Mouse (Mus musculus): ENCODE data around the gene Tanc2.

Gene Tanc2

DNA sequence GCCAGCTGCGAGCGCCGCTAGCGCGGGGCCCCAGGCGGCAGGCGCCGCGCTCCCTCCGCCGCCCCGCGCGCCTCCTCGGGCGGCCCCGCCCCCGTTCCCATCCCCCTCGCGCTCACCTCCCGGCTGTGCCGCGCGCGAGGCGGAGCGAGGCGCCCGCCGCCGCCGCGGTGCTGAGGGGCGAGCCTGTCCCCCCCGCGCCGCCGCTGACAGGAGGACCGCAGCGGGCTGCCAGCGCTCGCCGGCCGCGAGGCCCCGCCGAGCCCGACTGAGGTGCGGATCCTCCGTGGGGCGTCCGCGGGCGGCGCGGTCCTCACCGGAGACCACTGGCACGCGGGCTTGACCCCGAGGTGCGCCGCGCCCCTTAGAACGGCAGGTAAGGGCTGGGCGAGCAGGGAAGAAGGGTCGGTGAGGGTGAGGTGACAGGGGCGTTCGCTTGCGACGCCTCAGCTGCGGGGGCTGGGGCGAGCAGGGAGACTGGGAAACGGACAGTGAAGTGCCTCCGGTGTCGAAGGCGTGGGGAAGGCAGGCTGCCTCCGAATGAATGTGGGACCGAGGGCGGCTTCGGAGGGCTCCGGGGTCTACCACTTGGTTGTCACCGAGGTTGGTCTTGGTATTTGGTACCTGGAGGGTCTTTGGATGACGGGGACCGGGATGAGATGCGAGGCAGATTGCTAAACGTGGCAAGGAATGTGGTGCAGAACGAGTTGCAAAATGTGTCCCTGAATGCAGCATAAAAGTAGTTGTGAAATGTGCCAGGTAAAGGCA lies at the start of gene Tanc2:
Gene Tanc2, plus strand, starts transcription at position 110 of the 765 bp plus-strand sequence.
- DNase-seq (ENCODE audit: inconsistent age in 2 of 2, low spot score in 1 of 2), result peak; percentile 67 to 77

DNA sequence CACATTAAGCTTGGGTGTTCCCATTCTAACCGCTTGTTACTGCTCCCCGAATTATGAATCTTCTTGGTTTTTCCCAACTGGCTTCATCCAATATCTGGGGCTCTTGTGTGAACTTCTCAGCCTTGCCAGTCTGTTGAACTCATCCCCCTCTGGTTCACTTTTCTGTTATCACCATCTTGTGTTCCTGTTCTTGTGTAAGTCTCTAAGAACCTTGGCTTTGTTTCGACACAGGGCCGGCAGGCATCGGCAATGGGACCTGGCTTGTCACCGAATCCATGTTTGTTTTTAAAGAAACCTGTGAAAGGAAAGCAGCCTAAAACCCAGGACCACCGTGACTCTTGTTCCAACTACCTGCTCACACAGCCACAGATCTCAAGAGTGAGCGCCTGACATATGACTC lies 49.0 kb upstream of the Tanc2 start:
- DNase-seq (ENCODE audit: inconsistent age in 2 of 2, low spot score in 1 of 2), result no peak

DNA sequence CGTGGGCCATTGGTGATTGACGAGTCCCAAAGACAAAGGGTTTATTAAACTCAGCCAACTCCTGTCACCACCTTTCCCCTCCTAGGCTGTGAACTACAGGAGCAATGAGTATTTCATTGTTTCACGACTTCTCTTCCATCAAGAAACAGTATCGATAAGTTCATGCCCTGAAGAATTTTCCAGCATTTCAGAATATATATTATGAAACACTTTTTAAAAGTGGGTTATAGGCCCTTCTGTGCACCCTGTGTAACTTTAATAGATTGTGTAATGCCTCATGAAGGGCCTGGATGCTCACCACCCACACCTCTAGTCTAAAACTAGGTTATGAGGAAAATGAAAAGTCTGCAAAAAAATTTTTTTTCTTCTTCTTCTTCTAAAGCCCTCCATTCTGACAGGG lies 48.4 kb upstream of the Tanc2 start:
- no peak for DNase-seq (ENCODE audit: inconsistent age in 2 of 2, low spot score in 1 of 2)

DNA sequence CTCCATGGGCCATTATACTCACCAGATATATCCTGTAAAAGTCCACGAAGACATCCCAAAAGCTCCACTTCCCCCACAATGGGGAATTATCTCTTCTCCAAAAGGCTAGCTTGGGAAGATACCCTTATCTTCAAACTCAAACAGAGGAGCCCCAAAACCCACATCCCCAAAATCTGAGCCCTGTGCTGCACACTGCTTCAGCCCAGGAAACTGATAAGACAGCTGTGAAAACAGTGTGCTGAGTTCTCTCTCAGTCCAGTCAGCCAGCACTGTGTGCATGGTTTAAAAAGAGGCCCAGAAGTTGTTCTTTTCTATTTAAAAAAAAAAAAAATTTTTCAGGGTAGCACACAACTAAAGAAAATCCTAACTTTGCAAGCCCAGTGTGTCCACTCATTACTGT lies 47.7 kb upstream of the Tanc2 start:
- DNase-seq (ENCODE audit: inconsistent age in 2 of 2, low spot score in 1 of 2), result no peak

DNA sequence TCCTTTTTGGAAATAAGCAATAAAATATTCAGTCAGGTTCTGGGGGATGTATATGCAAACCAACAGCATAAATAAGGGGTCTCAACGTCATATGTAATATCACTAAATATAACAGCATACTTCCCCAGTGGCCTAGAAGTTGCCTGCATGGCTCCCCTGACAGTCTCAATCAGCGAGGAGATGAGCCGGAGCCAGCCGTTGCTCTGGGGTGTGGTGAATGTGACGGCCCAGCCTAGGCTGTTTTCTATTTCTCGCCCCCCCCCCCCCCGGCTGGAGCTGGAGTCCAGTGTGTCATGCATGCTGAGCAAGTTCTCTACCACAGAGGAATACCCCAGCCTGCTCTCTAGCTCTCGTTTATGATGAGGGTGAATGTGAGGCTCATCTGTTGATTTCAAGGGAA lies 44.0 kb upstream of the Tanc2 start:
- no peak for DNase-seq (ENCODE audit: inconsistent age in 2 of 2, low spot score in 1 of 2)

DNA sequence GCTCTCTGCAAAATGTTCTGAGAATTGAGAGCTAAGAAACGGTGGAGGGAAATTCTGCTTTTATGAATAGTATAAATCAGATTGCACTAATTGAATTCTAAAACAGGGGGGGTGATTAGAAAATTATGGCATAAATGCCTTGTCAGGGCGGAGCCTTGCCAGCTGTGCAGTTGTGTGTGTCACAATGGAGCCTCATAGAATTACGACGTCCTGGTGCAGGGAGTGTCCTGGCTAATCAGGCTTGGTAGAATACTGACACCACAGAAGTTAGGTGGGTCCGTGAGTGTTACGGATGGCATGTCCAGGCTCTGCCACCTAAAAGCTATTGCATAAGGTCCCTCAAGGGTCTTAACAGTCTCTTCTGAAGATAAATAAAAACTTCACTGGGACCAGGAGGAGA lies 43.4 kb upstream of the Tanc2 start:
- no peak for DNase-seq (ENCODE audit: inconsistent age in 2 of 2, low spot score in 1 of 2)

DNA sequence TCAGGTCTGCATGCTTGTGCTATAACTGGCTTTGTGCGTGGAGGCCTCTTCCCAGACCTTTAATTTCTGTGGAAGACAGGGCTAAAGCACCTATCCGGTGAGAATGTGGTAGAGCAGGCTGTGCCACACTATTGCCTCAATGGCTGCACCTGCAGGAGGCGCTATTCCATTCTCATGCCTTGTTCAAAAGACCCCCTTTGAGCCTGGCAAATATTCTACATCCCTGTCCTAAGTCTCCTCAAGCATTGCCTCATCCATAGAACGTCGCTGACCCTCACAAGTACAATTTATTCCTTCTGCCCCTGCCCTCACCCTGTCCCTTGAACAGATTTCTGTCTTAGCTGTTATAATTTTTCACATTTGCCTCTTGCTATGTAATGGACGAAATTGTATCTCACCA lies 41.4 kb upstream of the Tanc2 start:
- DNase-seq (ENCODE audit: inconsistent age in 2 of 2, low spot score in 1 of 2), result no peak

DNA sequence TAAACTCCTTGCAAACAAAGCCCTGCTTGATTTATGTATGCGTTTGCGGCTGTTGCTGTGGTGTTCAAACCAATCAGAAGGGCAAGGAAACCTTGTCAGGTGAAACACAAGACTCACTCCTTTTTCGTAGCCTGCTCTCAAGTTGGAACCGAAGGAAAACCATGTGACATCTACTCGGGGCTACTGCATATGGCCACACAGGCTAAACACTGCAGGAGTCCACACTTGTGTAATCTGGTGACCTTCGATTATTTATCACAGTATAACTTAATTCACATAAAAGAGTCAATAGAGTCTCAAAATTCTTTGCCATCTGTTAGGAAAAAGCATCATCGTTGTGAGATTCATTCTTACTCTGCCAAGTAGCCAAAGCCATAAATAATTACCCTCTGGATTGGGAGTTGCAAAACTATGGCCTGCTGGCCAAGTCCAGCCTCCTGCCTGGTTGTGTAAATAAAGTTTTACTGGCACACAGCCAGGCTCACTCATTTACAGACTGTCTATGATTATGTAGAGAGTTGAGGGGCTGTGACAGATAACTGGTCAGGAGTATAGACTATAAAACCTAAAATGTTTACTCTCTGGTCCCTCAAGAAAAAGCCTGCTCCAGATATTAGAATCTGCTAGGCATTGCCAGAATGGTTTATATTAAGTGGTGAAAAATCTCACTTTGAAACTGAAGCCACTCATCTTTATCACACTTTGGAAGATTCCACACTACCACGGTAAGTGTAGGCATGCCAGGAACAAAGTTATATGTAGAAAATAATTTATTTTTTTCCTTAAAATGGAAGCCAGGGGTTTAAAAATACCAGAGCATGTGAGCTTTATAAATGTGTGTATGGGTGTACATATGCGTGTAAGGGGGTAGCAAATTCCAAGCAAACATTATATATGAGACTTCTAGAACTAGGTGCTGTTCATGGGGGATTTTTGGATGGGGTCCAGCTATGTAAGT lies 40.3 kb upstream of the Tanc2 start:
- DNase-seq (ENCODE audit: inconsistent age in 2 of 2, low spot score in 1 of 2), result peak; percentile 11 to 87

DNA sequence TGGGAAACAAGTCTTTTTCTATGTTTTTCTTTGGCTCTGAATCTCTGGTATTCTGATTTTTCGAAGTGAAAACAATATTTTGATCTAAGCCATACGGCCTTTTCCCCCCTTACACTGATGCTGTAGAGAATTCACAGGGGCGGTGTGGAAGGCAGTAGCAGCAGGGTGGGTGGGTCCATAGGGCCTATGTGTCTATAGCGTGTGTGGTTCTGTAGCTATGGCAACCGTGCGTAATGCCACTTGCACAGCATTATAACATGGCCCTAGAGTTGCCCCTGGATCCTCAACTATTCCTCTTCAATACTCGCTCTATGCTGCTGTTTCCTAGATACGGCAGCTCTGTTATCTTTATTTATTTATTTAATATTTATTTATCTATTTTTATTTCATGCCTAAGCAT lies 32.5 kb upstream of the Tanc2 start:
- no peak for DNase-seq (ENCODE audit: inconsistent age in 2 of 2, low spot score in 1 of 2)

DNA sequence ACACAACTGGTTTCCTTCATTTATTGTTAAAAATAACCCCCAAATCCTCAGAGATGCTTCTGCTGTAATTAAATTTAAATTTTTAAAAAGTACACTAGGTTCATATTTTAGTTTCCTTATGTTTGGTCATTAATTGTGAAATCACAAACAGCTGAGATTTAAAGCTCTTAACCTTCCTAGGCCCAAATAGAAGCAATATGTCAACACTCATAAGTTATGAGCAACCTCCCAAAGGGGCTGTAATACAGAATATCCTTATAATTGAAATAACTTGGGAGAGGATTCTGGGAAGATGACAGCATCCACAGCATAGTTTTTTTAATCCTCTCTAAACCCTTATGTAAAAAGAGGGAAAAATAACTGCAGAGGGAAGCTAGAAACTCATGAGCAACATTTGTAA lies 31.7 kb upstream of the Tanc2 start:
- DNase-seq (ENCODE audit: inconsistent age in 2 of 2, low spot score in 1 of 2), result no peak

DNA sequence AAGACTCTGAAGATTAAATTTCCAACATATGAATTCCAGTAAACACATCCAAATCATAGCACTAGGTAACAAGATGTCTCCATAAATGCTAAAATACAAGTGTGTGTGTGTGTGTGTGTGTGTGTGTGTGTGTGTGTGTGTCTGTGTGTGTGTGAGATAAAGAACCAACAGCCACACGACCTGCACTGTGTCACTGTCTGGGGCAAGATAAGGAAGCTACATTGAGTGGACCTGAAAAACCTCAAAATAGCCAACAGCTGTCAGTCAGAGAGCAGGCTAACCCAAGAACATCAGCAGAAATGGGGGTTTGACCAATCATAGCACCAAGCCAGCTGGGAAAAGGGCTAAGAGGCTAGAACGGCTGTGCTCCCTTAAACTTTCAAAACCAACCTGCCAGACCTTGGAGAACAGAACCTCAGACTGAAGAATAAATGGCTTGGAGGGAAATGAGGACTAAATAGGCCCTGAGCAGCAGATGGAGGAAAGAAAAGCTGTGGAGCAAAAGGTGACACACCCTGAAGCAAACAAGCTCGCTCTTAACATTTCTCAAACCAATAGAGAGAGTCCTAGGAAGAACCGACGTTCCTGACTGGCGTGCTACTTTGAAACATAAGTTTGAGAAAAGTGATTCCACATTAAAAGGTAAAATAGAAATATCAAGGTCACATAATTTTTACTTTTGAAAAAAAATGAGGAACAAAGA lies 30.8 kb upstream of the Tanc2 start:
- no peak for DNase-seq (ENCODE audit: inconsistent age in 2 of 2, low spot score in 1 of 2)

DNA sequence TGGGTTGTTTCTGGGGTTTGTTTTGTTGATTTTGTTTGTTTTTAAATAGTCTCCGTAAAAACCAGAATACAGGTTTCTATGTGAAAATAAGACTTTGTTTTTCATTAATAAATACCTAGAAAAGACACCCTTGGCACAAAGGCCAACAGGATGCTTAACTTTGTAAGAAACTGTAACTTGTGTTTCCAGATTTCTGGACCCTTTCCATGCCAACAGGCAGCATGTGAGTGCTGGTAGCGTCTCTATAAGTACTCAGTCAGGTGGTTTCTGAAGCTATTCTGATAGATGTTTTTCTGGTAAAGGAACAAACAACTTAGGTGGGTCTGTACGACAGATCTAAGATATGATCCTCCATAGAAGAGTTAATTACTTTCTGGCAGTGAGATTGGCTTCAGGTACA lies 26.2 kb upstream of the Tanc2 start:
- no peak for DNase-seq (ENCODE audit: inconsistent age in 2 of 2, low spot score in 1 of 2)

DNA sequence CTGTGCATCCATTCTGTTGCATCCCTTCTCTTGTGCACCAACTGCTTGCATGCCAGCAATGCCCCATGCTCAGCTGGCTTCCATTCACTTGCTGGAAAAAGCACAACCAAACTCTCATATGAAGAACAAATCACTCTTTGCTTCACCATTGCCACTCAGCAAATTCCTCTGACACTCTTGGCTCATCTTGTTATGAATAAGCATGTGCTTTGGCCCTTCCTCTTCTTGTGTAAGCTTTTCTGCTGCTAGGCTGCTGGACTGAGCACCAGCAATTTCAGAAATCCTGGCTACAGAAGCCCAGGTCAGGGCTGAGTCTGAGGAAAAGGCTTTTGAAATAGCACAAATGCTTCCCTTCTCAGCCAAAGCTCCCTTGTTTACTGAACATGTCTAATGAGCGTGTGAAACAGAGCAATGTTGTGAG lies 22.6 kb upstream of the Tanc2 start:
- peak in 1 of 2 experiments; percentile 72 for DNase-seq (ENCODE audit: inconsistent age in 2 of 2, low spot score in 1 of 2)

DNA sequence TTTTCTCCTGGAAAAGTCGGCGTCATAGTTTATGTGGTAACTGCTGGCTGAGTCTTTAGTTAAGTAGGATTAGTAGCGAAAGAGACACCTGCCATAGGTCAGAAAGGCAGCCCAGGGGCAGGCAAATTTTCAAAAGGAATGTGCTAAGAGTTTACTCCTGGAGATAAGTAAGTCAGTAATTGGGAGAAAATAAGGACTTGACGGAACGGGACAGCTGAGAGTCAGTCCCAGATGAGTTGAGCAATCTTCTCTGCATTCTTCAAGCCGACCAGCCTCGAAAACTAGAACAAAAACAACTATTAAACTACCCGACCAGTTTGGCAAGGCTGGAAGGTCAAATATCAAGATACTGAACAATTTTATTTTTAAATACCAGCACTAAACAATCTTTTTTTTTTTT lies 17.8 kb upstream of the Tanc2 start:
- peak in 1 of 2 experiments; percentile 36 for DNase-seq (ENCODE audit: inconsistent age in 2 of 2, low spot score in 1 of 2)

DNA sequence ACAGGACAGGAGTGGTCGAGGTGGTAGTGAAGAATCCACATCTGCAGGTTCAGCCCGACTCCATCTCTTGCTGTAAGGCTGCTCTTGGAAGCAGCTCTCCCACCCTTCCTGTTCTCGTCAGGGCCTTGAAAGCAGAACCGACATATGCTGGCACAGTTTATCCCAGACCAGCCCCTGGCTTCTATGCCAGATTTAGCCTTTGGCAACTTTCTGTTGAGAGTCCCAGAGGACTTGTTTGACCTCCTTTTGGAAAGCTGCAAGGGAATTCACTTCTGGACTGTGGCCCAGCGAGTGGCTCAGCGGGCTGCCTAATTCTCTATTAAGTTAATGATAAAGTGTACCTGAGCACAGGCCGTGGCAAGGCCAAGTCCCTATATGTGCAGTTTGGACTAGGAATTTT lies 15.5 kb upstream of the Tanc2 start:
- DNase-seq (ENCODE audit: inconsistent age in 2 of 2, low spot score in 1 of 2), result peak; percentile 9 to 72

DNA sequence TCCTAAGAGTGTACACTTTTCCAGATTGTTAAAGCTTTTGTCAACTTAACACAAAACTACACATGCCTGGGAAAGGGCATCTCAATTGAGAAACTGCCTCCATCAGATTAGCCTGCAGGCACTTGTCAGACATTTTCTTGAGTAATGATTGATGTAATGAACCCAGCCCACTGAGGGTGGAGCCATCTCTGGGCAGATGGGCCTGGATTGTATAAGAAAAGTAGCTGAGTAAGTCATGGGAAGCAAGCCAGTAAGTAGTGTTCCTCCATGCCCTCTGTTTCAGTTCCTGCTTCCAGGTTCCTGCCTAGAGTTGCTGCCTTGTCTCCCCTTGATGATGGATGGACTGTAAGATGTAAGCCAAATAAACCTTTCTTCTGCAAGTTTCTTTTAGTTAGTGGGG lies 12.6 kb upstream of the Tanc2 start:
- DNase-seq (ENCODE audit: inconsistent age in 2 of 2, low spot score in 1 of 2), result no peak

DNA sequence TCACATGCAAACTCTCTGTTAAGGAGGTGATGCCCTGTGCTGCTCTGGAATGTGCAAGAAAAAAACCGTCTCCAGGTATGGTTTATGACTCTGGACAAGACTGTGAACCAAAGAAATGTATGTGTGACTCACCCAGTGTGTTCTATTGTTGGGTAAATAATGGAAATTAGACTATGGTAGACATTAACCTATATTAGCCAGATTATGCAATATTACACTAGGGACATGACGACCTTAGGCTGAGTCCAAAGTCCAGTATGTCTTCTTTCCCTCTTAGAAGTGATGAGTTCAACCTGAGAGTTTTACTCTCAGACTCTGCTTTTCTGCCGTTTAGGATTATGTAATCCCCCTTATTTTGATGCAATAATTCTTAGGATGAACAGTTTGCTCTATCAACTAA lies 7.8 kb upstream of the Tanc2 start:
- no peak for DNase-seq (ENCODE audit: inconsistent age in 2 of 2, low spot score in 1 of 2)

DNA sequence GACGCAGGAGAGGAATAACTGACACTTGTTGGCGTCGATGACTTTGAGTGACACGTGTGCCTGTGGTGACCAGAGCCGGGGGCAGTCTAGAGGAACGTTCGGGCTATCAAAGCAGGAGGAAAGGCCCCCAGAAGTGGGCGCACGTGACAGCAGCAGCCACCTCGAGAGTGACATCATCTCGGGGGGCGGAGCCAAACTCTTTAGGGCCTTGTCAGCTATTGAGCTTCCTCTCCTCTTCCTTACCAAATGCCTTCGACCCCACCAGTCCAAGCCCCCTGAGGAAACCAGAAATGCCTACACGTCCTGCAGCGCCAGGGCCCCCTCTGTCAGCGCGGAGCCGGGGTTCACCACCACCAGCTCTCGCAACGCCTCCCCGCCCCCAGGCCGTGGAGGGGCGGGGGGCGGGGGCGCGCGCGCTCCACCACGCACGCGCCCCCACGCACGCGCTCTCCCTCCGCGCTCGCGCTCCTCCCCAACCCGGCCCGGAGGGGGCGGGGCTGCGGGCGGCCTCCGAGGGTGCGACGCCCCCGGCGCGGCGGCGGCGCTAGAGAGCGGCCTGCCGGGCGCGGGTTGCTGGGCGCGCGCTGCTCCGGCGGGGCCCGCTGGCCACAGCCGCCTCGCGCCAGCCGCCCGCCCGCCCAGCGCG lies 432 bp upstream of the Tanc2 start:
- DNase-seq (ENCODE audit: inconsistent age in 2 of 2, low spot score in 1 of 2), result peak; percentile 90 to 97

DNA sequence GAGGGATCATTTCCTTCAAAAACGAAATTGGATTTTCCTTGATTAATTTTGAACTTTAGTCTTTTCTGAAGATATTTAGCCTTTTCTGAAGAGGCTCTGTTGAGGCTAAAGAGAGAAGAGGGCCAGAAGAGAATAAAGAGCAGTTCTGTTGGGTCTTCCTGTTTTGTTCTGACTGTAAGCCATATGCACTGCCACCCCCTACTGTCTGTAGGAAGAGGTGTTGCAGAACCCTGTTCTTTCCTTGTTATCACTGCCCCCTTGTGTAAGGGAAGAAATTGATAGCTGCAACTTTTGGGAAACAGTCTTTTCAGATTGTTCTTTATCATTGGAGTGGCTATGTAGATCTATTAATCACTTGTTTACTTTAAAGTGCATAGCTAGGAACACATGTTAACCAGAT lies 2.1 kb downstream of the Tanc2 start:
- peak; percentile 25 to 83 for DNase-seq (ENCODE audit: inconsistent age in 2 of 2, low spot score in 1 of 2)

DNA sequence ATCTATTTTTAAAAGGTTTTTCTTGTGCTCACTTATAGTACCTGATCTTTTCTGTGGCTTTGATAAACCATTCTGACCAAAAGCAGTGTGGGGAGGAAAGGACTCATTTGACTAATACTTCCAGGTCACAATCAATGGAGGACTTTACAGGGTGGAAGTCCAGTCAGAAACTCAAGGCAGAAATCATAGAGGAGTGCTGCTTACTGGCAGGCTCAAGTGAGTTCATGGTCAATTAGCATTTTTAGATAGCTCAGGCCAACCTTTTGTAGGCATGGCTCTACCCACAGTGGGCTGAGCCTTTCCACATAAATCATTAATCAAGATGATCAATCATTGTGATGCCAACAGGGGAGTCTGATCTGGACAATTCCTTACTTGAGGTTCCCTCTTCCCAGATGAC lies 12.4 kb downstream of the Tanc2 start:
- DNase-seq (ENCODE audit: inconsistent age in 2 of 2, low spot score in 1 of 2), result no peak

DNA sequence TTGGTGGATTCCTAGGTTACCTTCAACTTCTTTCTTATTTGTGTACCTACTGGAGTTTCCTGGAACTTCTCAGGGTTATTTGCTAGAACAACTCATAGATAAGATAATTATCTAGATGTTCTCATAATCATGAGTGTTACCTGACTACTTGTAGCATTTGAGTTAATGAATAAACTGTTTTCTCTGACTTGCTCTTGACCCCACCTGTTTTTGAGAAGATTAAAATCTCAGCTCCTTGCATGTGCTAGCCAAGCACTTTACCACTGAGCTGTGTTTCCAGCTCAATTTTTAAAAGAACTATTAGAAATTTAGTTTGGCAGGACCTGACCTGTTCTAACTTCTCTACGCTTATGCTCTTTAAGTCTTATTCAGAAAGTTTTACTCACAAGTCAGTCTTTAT lies 36.4 kb downstream of the Tanc2 start:
- DNase-seq (ENCODE audit: inconsistent age in 2 of 2, low spot score in 1 of 2), result no peak

Data from adrenal gland, adult (tissue).